Mouse (Mus musculus) kidney, postnatal 14 days (tissue): ENCODE results near the gene Agfg2.

Experiments
- DNase-seq: peaks from one replicate; pipeline ENCODE4 v3.0.0; 2022; ENCODE audit warnings: mixed read lengths

The Agfg2 gene

GRCm38 (mm10) chr5:137607860-137608653 is 76.5 kb downstream of the Agfg2 start:
- no peak for DNase-seq

- peak; percentile 36 for DNase-seq
These were observed 83.2 kb downstream of the Agfg2 start for GRCm38 (mm10) chr5:137601365-137601729.

- peak; percentile 97 for DNase-seq
These were observed 83.7 kb downstream of the Agfg2 start, which contains the start of gene Mospd3 for GRCm38 (mm10) chr5:137600619-137601364. Gene Mospd3, minus strand, starts transcription at chr5:137601058.
